Mouse (Mus musculus): ENCODE data around the gene Oxt.

- TF ChIP-seq EP300 (IDR thresholded peaks at IDR 0.05; ENCODE audit: low read depth) (no peak), CTCF (IDR thresholded peaks at IDR 0.05; ENCODE audit: low read depth) (no peak)
Observed at GRCm38 (mm10) chr2:130535017-130535416, 41.0 kb upstream of the Oxt start.

Data from heart, postnatal 0 days (tissue).